Mouse (Mus musculus) right cerebral cortex, postnatal 10 days (tissue): ENCODE results near the gene Kdm6a.

Experiments
- DNase-seq, 2 experiments: peaks; one replicate each; pipeline ENCODE4 v3.0.0; 2021; ENCODE audit warnings: low spot score in 2 of 2

The Kdm6a gene

GRCm38 (mm10) chrX:18162192-18162857 lies at the start of gene Kdm6a:
Kdm6a (plus strand) TSS chrX:18162575.
- peak; percentile 100 for DNase-seq

DNA sequence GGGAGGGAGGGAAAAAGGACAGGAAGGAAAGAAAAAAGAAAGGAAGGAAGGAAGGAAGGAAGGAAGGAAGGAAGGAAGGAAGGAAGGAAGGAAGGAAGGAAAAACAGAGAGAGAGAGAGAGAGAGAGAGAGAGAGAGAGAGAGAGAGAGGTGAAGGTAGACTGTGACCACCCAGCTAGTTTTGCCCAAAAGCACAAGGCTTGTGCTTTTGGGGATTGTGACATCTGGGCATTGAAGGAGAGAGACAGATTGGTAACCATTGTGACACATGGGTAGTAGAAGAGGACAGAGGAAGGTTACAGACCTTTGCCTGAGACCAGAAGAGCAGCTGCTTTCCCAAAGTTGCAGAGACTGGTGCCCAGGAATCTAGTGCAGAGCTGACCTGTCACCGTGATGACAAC lies 16.8 kb upstream of the Kdm6a start, which contains the start of gene Dusp21:
Gene Dusp21 (plus strand): TSS at position 301 of the 400 bp plus-strand sequence.
- DNase-seq, result no peak

DNA sequence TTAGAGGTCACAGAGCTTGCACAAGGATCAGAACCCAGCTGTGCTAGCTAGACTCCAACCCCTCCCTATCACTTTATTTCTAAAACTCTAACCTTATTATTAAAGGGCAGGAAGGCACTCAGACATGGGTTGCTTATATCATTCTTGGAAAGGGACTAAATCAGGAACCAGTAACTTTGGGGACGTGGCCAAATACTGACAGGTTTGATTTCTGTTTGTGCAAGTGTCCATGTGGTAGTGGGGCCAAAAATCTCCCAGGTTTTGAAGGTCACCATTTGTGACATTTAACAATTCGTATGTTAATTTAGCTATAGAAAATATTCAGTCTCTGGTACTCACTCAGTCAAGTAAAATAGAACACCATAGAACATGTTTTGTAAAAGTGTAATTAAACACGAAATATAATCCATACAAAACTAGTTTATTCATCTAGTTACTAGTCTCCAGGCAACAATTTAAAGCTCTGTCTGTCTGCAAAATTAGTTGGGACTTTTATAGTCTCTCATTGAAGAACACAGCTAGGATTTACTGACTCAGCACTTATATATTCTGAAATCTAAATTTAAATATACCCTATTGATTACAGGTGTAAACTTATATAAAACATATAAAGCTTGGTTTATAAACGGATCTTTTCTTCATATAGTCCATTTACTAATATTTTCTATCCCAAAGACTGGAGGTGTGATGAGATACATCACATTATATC lies 1.5 kb upstream of the Kdm6a start:
- no peak for DNase-seq

DNA sequence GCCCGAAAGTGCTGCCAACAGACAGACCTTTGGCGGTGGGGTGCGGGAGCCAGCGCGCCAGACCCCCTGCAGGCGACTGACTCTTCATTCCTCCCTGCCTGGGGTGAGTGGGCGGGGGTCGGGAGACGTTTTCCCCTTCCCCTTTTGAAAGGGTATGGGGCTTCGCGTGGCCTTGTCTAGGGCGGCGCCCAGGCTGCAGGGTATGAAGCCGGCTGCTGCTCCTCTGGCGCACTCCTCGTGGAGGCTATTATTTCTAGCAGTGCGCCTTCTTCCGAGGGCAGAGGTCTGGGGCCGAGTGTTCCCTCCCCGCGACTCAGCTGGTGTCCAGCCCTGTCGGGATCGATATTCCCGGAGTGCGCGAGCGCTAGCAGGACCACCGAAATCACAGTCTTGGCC lies 581 bp upstream of the Kdm6a start:
- peak in 1 of 2 experiments; percentile 70 for DNase-seq

GRCm38 (mm10) chrX:18162861-18163731 lies 721 bp downstream of the Kdm6a start:
- peak; percentile 66 to 85 for DNase-seq

DNA sequence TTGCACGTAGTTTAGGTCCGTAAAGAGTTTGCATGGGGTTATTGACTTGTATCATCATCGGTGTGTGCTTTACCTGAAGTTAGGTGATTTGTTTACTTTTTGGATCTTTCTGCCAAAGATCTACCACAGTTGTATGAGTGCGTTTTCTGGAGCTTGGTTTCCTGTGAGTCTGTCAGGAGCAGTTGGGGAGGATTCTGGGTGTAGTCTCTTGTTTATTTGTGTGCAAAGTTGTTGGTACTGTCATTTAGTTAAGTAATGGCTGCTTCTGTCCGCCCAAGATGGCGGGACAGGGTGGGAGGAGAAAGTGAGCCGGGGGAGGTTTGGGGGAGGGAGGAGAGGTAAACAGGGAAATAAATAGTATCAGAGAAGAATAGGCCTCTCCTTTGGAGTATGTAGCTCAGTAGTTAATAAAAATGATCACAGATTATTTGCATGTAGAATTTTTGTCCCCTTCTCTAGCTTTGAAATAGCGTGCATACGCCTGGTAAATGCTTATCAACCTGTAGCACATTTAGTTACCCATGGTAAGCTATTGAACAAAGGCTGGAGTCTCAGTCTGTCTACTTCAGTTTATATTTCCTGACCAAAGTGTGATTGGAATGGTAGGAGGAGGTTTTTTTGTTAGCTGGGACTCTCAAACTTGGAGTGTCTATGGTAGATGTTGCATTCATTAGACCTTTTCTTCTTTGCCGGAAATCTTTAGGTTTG lies 1.7 kb downstream of the Kdm6a start:
- peak in 1 of 2 experiments; percentile 31 for DNase-seq

DNA sequence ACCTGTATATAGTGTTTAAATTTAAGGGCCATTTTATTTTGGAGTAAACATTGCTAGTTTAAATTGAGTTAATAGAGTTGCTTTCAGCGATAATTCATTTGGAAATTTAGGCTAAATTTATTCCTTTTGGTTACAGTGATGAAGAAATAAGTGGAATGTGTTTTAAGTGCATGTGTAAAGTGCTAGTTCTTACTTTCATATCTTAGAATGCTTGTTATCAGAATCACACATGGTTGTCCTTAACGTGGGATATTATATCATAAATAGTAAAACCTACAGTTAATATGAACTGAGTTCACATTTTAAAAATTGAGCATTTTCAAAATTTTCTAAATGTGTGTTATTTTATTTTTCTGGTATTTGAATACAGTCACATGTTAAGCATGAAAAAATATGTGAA lies 2.7 kb downstream of the Kdm6a start:
- no peak for DNase-seq

DNA sequence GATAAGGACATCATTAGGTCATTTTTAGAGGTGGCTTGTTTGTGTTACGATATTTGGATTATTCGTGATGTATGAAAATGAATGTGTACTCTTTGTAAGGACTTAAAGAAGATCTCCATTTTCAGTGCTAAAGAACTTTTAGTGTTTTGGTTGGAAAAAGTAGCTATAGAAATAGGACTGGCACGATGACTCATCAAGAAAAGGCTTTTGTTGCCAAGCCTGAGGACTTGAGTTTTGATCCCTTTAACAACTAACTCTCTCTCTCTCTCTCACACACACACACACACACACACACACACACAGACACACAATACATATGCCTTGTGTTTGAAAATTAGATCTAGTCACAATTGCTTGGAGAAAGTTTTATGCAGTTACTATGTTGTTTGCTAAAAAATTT lies 4.6 kb downstream of the Kdm6a start:
- no peak for DNase-seq

GRCm38 (mm10) chrX:18168940-18169339 lies 6.6 kb downstream of the Kdm6a start:
- no peak for DNase-seq

- DNase-seq, result no peak
Measured at GRCm38 (mm10) chrX:18174831-18175230, 12.5 kb downstream of the Kdm6a start.

DNA sequence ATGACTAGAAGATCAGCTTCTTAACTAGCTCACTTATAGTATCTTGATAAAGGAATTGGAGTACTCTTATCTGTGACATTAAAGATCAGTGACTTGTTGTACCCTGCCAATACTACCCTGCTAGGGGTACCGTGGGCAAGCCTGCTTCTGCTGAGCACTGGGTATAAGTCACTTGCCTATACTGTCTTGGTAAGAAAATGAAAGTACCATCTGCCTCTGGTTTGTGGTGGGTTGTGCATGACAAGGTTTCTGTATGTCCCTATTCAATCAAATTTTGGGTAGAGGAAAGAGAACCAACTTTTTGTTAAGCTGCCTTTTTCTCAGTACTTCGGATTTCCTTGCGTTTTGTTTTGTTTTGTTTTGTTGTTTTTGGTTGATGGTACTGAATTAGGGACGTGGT lies 15.4 kb downstream of the Kdm6a start:
- DNase-seq, result no peak

- DNase-seq, result no peak
Measured at GRCm38 (mm10) chrX:18179492-18179891, 17.1 kb downstream of the Kdm6a start.

- DNase-seq, result no peak
Measured at GRCm38 (mm10) chrX:18187203-18187602, 24.8 kb downstream of the Kdm6a start.

- no peak for DNase-seq
Measured at GRCm38 (mm10) chrX:18188293-18188692, 25.9 kb downstream of the Kdm6a start.

DNA sequence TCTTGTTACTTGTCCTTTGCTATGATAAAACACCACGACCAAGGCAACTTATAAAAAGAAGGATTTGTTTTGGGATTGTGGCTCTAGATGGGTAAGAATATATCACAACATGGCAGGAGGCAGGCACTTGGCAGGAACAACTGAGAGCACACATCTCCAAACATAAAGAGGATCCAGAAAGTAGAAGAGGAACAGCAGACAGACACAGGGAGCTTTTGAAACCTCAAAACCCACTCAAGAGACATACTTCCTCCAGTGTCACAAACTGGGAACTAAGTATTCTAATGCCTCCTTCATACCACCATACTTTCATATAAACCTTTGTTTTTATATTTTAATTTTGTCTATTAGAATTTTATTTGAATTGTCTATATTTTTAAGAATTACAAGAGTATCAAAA lies 77.2 kb downstream of the Kdm6a start:
- no peak for DNase-seq

DNA sequence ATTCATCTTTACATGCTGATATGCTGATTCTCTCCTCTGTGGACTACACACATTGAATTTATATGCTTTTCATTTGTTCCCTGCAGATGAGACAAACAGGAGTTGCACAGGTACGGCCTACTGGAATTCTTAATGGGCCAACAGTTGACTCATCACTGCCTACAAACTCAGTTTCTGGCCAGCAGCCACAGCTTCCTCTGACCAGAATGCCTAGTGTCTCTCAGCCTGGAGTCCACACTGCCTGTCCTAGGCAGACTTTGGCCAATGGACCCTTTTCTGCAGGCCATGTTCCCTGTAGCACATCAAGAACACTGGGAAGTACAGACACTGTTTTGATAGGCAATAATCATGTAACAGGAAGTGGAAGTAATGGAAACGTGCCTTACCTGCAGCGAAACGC lies 88.2 kb downstream of the Kdm6a start:
- no peak for DNase-seq

- peak; percentile 47 to 70 for DNase-seq
Measured at GRCm38 (mm10) chrX:18254767-18255166, 92.4 kb downstream of the Kdm6a start.

DNA sequence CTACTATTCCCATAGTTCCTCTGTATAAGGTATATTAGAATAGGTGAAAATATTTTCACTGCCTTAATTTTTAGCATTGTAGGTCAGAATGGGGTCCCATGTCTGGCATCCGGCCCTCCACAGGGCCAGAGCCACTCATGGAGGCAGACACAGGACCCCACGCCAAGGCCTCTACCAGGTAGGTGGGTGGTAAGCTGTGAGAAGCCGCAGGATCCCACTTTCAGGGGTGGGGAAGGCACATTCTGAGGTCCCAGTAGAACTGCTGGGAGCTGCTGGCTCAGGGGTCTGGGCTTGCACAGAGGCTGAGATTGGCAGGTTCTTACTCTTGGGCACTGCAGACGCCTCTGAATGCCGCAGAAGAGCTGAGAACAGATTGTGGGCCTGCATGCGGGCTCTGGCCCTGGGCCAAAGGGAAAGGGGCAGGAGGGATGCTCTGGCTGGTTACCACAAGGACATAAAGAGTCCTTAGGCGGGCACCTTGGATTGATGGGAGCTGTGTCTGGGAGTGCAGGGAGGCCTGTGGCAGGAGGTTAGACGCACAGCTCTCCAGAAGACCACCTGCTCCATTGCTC lies 95.9 kb downstream of the Kdm6a start:
- no peak for DNase-seq

GRCm38 (mm10) chrX:18278561-18278960 lies 116.2 kb downstream of the Kdm6a start:
- DNase-seq, result no peak

- DNase-seq, result no peak
Measured at GRCm38 (mm10) chrX:18280134-18280533, 117.8 kb downstream of the Kdm6a start.
